Mouse (Mus musculus): ENCODE results near the gene Btn2a2.

Btn2a2 gene

DNA sequence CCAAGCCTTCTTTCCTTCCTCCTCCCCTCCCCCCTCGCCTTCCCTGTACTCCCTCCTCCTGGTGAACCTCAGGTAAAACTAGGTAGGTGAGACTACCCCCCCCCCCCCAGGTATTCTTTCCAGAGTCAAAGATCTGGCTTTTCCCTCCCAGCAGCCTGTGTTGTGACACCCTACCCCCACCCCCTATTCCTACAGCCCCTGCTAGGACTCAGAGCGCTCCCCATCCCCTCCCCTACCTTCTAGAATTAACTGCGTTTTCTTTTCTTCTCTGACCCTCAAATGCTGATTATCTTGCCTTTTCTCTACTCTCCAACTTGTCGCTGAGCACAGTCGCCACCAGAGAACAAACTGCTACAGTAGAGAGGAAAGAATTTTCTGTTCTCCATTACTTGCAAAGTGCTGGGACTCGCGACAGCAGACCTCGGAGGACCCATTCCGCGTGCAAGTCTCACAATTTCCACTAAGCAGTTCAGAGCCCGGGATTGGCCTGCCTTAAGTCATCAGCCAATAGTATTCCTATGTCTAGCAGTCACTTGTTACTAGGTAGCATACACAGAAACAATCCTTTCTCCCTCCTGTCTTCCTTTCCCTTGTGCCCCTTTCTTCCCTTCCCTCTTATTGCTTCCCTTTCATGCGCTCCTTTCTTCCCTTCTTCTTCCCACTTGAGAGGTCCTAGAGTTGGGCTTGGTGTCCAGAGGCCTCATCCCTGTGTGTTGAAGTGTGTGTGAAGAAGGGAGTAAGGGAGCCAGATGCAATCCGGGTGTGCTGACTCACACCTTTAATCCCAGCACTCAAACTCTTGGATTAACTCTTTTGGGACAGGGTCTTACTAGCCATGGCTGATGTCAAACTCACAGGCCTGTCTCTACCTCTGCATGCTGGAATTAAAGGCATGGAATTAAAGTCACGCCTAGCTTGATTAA, at the start of gene Btn2a2:
Gene Btn2a2 (minus strand): TSS at position 458 of the 923 bp plus-strand sequence.
- peak; percentile 61 for DNase-seq

GRCm38 (mm10) chr13:23538249-23538648, 49.6 kb upstream of the Btn2a2 start:
- DNase-seq = no peak

DNA sequence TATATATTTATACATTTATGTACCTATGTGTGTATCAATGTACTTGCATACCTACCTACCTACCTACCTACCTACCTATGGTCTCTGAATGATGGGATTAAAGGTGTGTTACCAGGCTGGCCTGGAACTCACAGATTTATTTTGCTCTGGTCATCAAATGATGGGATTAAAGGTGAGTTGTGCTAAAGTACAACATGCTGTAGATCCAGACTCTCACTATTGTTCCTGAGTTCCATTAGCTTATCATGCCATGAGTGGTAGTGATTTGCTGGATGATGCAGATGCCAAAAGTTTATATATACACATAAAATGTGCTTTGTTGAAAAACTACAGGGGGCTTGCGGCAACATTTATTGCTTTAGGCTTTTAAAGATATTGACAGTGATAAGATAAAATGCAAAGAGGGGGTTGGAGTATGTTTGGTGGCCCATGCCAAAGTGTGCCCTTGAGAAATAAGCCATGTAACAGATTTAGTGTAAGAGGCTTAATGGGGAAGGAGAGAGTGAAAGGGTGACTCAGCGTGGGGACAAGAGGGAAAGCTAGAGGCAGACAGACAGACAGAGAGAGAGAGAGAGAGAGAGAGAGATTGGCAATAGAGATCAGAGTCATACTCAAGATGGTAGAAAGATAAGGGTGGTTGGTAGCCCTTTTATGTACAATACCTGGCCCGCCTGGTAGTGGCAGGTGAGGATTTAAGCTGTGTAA, 48.5 kb upstream of the Btn2a2 start:
- DNase-seq = no peak

DNA sequence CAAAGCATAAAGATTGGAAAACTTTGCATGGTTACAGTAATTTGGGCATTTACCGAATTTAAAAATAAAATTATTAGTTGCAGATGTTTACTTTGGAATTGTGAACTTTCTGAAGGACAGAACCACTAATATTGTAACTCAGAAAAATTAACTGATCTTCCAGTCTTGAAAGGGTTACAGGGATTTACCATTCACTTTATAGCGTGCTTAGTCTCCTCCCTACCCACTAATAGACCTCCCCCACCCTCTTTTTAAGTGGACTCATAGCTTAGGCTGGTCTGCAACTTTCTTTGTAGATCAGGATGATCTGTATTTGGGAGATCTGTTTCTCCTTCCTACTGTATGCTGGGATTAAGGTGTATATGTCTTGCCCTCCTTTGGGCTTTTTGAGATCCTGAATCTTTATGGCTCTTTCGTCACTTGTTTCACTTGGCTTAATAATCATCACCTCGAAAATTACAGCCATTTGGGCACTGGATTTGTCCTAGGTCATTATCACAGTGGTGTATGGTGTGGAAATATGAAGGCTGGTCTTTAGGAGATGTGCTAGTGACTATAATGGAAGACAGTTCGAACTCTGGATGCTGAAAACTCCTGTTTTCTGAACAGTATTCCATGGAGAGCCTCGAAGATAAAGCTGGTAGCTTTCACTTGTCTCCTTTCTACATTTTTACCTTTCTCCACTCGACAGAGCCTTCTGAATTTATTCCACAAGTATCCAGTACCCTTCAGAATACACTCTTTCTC, 47.6 kb upstream of the Btn2a2 start:
- DNase-seq = no peak

DNA sequence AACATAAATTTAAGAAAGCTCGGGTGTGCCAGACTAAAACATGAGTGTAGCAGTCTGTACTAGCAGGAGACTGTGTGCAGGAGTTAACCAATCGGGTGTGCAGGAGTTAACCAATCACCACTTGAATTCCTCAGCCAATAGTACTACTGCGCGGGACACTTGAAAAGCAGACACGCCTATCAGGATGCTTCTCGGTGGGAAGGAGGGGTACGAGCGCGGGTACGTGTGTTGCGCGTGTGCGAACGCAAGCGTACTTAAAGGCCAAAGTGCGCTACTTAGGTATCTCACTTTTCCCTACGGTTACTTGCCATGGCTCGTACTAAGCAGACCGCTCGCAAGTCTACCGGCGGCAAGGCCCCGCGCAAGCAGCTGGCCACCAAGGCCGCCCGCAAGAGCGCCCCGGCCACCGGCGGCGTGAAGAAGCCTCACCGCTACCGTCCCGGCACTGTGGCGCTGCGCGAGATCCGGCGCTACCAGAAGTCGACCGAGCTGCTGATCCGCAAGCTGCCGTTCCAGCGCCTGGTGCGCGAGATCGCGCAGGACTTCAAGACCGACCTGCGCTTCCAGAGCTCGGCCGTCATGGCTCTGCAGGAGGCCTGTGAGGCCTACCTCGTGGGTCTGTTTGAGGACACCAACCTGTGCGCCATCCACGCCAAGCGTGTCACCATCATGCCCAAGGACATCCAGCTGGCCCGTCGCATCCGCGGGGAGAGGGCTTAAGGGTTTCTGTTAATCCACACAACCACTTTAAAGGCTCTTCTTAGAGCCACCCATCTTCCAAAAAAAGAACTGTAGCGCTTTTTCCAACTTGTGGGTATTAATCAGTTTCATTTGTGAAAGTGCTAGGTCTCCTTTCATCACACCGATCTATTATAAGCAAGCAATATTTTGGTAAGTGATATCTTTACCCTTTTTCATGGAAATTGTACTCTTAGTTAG, 46.7 kb upstream of the Btn2a2 start, which contains the start of gene Hist1h3g:
Gene Hist1h3g (plus strand): TSS at position 286 of the 939 bp plus-strand sequence.
- peak; percentile 90 for DNase-seq

GRCm38 (mm10) chr13:23534368-23535131, 45.9 kb upstream of the Btn2a2 start:
- DNase-seq = no peak

DNA sequence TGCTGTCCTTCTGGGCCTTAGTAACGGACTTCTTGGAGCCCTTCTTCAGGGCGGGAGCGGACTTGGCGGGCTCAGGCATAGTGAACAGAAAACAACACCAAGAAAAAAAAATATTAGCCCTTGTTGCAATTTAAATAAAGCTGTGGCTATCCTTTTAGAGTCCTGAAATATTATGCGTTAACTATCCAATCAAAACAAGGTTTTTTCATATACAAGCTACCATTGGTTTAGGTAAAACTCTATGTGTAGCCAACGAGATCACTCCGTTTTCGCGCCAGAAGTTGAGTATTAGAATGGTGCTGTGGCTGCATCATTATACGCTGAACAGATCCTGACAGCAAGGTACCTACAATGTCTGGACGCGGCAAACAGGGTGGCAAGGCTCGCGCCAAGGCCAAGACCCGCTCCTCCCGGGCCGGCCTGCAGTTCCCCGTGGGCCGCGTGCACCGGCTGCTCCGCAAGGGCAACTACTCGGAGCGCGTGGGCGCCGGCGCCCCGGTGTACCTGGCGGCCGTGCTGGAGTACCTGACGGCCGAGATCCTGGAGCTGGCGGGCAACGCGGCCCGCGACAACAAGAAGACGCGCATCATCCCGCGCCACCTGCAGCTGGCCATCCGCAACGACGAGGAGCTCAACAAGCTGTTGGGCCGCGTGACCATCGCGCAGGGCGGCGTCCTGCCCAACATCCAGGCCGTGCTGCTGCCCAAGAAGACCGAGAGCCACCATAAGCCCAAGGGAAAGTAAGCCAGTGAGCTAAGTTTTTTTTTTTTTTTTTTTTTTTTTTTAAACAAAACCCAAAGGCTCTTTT, 45.1 kb upstream of the Btn2a2 start, which contains the start of gene Hist1h2af:
Gene Hist1h2af (plus strand): TSS at position 347 of the 808 bp plus-strand sequence.
- peak; percentile 72 for DNase-seq

GRCm38 (mm10) chr13:23532262-23533075, 43.8 kb upstream of the Btn2a2 start:
- peak; percentile 45 for DNase-seq

- DNase-seq = peak; percentile 95
Measured at GRCm38 (mm10) chr13:23530901-23531875, 42.5 kb upstream of the Btn2a2 start, which contains the start of gene Hist1h4h. Gene Hist1h4h (plus strand): TSS chr13:23531050.

DNA sequence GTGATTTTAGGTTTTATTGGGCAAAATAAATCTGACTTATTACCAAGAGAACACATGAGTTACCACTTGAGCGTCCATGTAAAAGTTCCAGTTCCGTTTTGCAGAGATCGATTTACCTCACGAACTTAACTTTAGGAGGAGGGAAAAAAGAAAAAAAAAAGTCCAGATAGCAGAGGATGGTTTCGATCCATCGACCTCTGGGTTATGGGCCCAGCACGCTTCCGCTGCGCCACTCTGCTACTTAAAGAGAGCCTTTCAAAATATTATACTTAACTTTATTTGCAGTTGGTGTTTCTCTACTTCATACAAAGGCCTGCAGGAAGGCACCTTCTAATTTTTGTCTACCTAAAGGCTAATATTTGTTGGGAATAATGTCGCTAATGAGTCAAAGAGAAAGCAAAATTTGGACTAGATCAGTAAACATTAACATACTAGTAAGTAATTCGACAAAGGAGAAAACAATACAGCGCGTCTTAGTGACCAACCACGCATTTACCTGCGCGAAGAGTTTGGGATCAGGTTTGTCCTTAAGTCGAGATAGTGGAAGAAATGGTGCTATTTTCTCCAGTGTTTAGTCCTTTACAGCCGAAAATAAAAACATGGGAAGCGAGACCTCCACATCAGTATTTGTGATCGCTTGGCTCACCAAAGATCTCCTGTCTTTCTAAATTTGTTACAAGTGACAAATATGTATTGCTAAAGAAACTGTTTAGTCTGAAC, 41.7 kb upstream of the Btn2a2 start:
- peak; percentile 73 for DNase-seq

DNA sequence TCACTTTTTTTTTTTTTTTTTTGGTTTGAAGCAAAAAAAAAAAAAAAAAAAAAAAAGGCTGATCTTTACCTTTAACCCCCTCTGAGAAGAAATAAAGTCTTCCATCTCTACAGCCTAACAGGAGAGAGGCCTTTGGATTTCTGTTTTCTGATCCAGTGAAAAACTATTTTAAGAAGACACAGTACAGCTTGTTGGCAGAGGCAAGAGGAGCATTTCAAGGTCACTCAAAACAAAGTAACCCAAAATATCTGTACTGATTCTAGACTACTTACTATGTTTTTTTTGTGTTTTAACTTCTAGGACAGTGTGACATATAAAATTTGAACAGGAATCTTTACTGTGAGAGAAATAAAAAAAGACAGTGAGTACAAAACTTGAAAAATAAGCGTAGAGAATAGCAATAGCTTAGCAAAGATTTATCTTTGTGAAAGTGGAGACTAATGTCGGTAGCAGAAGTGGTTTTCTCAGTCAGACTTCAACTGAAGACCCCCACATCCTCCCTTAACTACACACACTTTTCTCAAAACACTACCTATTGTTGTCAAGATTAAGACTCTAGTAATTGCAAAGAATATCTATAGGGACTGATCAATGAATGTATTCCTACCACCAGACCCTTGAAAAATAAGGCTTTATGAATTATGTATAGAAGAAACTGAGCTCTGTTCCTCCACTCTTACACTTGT, 41.0 kb upstream of the Btn2a2 start:
- DNase-seq = no peak

DNA sequence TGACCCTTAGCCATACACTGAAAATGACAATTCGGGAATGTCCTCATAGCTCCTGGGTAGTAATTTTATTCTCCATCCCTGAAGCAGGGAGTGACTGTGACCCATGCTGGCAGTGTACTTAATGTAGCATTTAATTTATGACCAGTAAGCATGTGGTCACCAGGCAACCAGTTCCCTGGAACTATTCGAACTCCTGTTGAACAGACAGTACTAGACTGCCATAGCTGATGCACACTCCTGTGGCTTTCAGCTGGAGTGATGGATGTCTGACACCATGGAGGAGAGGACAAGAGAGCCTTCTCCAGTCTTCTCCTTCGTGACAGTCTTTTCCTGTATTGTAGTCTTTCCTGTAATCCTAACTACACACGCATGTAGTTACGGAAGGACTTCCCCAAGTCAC, 40.3 kb upstream of the Btn2a2 start:
- DNase-seq = no peak

DNA sequence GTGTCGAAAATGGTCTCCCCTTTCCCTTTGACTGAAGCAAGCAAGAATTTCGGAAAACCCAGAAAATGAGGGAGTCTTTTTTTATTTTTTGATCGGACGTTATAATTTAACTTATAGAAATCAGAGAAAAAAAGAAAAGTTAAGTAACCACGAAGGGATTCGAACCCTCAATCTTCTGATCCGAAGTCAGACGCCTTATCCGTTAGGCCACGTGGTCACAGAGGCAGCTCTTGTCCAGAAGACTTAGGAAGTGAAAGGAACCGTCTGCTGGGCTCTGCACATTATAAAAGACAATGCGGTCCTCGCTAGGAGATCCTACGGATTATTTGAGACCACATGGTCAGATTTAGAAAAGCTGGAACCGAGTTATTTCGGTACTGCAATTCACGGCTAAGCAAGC, 37.7 kb upstream of the Btn2a2 start:
- DNase-seq = peak; percentile 87

DNA sequence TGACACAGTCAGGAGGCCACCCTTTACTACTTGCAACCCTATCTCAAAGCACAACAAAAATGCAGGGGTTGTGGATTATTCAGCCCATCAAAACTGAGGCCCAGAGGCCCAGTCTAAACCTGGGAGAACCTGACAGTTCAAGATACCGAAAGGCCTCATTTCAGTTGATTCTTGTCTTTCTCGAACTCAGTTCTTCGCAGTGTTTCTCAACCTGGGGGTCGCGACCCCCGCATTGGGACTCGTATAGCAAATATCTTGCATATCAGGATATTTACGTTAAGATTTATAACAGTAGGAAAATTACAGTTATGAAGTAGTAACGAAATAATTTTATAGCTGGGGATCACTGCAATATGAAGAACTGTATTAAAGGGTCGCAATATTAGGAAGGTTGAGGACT, 37.2 kb upstream of the Btn2a2 start:
- DNase-seq = peak; percentile 42

DNA sequence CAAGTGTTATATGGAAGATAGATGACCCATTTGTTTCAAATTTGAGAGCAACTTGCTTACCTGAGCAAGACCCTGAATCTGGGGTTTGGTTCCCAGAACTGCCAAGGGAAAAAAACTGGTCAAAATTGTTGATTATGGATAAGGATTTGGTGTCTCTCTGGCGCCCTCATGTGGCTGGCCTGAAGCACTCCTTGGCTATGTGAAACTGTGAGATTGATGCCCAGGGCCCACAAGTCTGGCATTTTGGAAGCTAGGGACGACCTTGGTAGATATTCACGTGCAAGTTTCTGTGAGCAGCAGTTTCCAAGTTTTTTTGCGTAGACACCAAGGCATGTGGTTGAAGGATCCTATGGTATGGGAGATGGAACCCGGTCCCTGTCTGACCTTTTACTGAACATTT, 36.0 kb upstream of the Btn2a2 start:
- DNase-seq = peak; percentile 89

GRCm38 (mm10) chr13:23523976-23524375, 35.3 kb upstream of the Btn2a2 start:
- DNase-seq = no peak

DNA sequence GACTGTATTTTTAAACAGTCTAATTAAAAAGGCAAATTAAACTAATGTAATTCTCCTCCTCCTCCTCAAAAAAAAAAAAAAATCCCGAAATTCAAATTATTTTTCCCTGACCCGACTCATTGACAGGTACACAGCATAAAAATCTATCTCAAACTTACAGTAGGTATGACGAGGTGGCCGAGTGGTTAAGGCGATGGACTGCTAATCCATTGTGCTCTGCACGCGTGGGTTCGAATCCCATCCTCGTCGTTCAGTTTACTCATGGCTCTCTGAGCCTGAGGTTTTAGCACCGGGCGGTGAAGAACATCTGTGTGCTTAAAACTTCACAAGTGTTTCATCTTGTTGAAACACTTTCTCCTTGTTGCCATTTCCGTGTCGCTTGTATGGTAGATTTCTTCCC, 33.0 kb upstream of the Btn2a2 start:
- DNase-seq = peak; percentile 93
